Mouse (Mus musculus) naive thymus-derived CD4-positive, alpha-beta T cell, adult 2 months (primary cell): Measurements from ENCODE around the gene Gm21650.
"Not testable (repeated sequence)": the region's sequence is repeated elsewhere in the genome, so short reads cannot be mapped to it uniquely, and the experiment has no call there.

Experiments used
- DNase-seq: peaks from one replicate; pipeline ENCODE4 v3.0.0-alpha.2; 2011; ENCODE audit warnings: low read depth

Gm21650 gene

DNA sequence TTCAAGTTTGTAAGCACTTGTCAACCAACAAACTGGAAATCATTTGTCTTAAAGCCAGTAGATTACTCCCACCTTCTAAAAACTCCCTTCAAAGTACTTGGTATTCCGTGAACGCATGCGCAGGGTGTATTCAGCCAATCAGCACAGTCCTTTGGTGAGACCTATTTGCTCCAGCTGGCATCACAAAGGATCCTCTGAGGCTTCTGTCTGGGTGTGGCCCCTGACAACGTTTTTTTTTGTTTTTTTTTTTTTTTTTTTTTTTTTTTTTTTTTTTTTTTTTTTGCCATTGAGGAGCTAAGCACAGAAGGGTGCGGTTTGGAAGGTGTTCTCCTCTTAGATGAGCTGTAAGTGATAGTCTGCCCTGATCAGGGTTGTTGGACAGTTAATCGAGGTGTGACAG is at the start of gene Gm21650:
Gm21650 (plus strand) TSS at position 301 of the 400 bp plus-strand sequence.
- not testable (repeated sequence) for DNase-seq
